Mouse (Mus musculus) sigmoid colon, adult 10 weeks (tissue): Measurements from ENCODE around the gene Trir. TPM values are rescaled to one million over a fixed set of nuclear protein-coding genes. Genes with fewer than 3 reads are reported as not detected.

ENCODE experiments used
- polyA plus RNA-seq: library from polyadenylated mRNA; stranded (reverse); fragments of 350-450 nt; fragmentation: Illumina TruSeq; extraction: RNeasy Lipid Tissue Mini Kit (QIAGEN cat#74804); gene quantifications from one replicate; pipeline ENCODE4 v1.2.3, GENCODE M21; 2014; ENCODE audit warnings: low read depth, low replicate concordance

Trir gene
- polyA plus RNA-seq: 13.3 TPM

GRCm38 (mm10) chr8:85026670-85027515, at the start of gene Trir:
Gene Trir, plus strand, starts transcription at chr8:85026823.

GRCm38 (mm10) chr8:84978248-84978940, 48.2 kb upstream of the Trir start, which contains the start of gene Junb:
Gene Junb, minus strand, starts transcription at chr8:84978718.

GRCm38 (mm10) chr8:84990349-84990748, 36.3 kb upstream of the Trir start, which contains the start of gene Hook2:
Gene Hook2, plus strand, starts transcription at chr8:84990603.

GRCm38 (mm10) chr8:85014431-85014830, 12.2 kb upstream of the Trir start, which contains the start of gene Best2:
Gene Best2, minus strand, starts transcription at chr8:85014531.

GRCm38 (mm10) chr8:85025098-85025932, 1.3 kb upstream of the Trir start, which contains the start of gene Asna1:
Gene Asna1, minus strand, starts transcription at chr8:85025281.

GRCm38 (mm10) chr8:85036718-85037365, 10.2 kb downstream of the Trir start, which contains the start of gene Tnpo2:
Gene Tnpo2, plus strand, starts transcription at chr8:85036915.

GRCm38 (mm10) chr8:85059879-85060616, 33.4 kb downstream of the Trir start, which contains the start of gene Fbxw9:
Gene Fbxw9, plus strand, starts transcription at chr8:85060055.

GRCm38 (mm10) chr8:85067982-85068381, 41.4 kb downstream of the Trir start, which contains the start of gene Gm5741:
Gene Gm5741, minus strand, starts transcription at chr8:85067982.

GRCm38 (mm10) chr8:85071514-85072281, 45.1 kb downstream of the Trir start, which contains the start of gene Dhps:
Gene Dhps, plus strand, starts transcription at chr8:85071757.

Other genes with a start within 250 kb of the Trir start
- 19.0 TPM for gene Nfix, start 226.5 kb upstream of the Trir start, polyA plus RNA-seq
- gene Dand5, start 204.0 kb upstream of the Trir start, polyA plus RNA-seq: 1.5 TPM
- gene Gadd45gip1, start 195.3 kb upstream of the Trir start, polyA plus RNA-seq: 0.66 TPM
- gene Rad23a, start 186.2 kb upstream of the Trir start, polyA plus RNA-seq: 3.5 TPM
- 491 TPM for gene Calr, start 179.9 kb upstream of the Trir start, polyA plus RNA-seq
- gene Farsa, start 169.8 kb upstream of the Trir start, polyA plus RNA-seq: 4.9 TPM
- gene Syce2, start 154.7 kb upstream of the Trir start, polyA plus RNA-seq: 9.3 TPM
- 36.1 TPM for gene Gcdh, start 132.9 kb upstream of the Trir start, polyA plus RNA-seq
- gene Klf1, start 124.9 kb upstream of the Trir start, polyA plus RNA-seq: 0.38 TPM
- gene Dnase2a, start 118.3 kb upstream of the Trir start, polyA plus RNA-seq: 11.0 TPM
- gene Mast1, start 89.5 kb upstream of the Trir start, polyA plus RNA-seq: not detected
- not detected for gene Rtbdn, start 79.8 kb upstream of the Trir start, polyA plus RNA-seq
- not detected for gene Gm49661, start 57.4 kb upstream of the Trir start, polyA plus RNA-seq
- 27.1 TPM for gene Prdx2, start 57.2 kb upstream of the Trir start, polyA plus RNA-seq
- 2.4 TPM for gene Rnaseh2a, start 57.1 kb upstream of the Trir start, polyA plus RNA-seq
- gene Junb, start 48.1 kb upstream of the Trir start, polyA plus RNA-seq: 1.7 TPM
- 26.9 TPM for gene Hook2, start 36.2 kb upstream of the Trir start, polyA plus RNA-seq
- gene Best2, start 12.3 kb upstream of the Trir start, polyA plus RNA-seq: 3.1 TPM
- 11.1 TPM for gene Asna1, start 1.5 kb upstream of the Trir start, polyA plus RNA-seq
- gene Tnpo2, start 10.1 kb downstream of the Trir start, polyA plus RNA-seq: 12.3 TPM
- gene Fbxw9, start 33.2 kb downstream of the Trir start, polyA plus RNA-seq: 2.6 TPM
- gene Gm5741, start 41.2 kb downstream of the Trir start, polyA plus RNA-seq: not detected
- 23.2 TPM for gene Dhps, start 44.9 kb downstream of the Trir start, polyA plus RNA-seq
- gene Wdr83os, start 53.9 kb downstream of the Trir start, polyA plus RNA-seq: 5.8 TPM
- 2.8 TPM for gene Wdr83, start 54.5 kb downstream of the Trir start, polyA plus RNA-seq
- gene Man2b1, start 56.4 kb downstream of the Trir start, polyA plus RNA-seq: 9.3 TPM
- gene Zfp791, start 96.3 kb downstream of the Trir start, polyA plus RNA-seq: 6.6 TPM
- not detected for gene Cks1brt, start 125.1 kb downstream of the Trir start, polyA plus RNA-seq
- not detected for gene Olfr371, start 199.2 kb downstream of the Trir start, polyA plus RNA-seq